Mouse (Mus musculus) lung, postnatal 0 days (tissue): Measurements from ENCODE around the gene Fut7. TPM values are rescaled to one million over a fixed set of nuclear protein-coding genes. Genes with fewer than 3 reads are reported as not detected.

Source experiments
- ATAC-seq: fragments of 200-750 bp; cut with Nextera tagmentation; 2 replicates; pipeline ENCODE4 v1.8.0; 2017; ENCODE audit warnings: moderate library complexity
- DNase-seq: peaks from one replicate; pipeline ENCODE4 v3.0.0-alpha.2; 2016; ENCODE audit warnings: low spot score
- H3K27ac ChIP-seq: fragments of 300-500 bp; sonication (generic); 2 replicates; pipeline ENCODE4 v1.5.1; 2014; ENCODE audit warnings: antibody characterized with exemption, mild to moderate bottlenecking, low read length, mixed read lengths
- H3K27me3 ChIP-seq: fragments of 300-500 bp; sonication (generic); replicated peaks from 2 replicates; pipeline ENCODE4 v1.6.1; 2014; ENCODE audit warnings: low read length, mixed read lengths; ENCODE audit not compliant: insufficient read depth
- H3K36me3 ChIP-seq: fragments of 300-500 bp; sonication (generic); 2 replicates; pipeline ENCODE4 v1.6.1; 2014; ENCODE audit warnings: low read length, mixed read lengths; ENCODE audit not compliant: insufficient read depth
- H3K4me1 ChIP-seq: fragments of 300-500 bp; sonication (generic); 2 replicates; pipeline ENCODE4 v1.6.1; 2014; ENCODE audit warnings: antibody characterized with exemption, low read depth, low read length, mixed read lengths; ENCODE audit not compliant: insufficient read depth
- H3K4me2 ChIP-seq: fragments of 300-500 bp; sonication (generic); replicated peaks from 2 replicates; pipeline ENCODE4 v1.6.1; 2014; ENCODE audit warnings: low read depth, mild to moderate bottlenecking, low read length, moderate library complexity, mixed read lengths
- H3K4me3 ChIP-seq: fragments of 300-500 bp; sonication (generic); 2 replicates; pipeline ENCODE4 v1.5.1; 2014; ENCODE audit warnings: low read depth, low read length
- H3K9ac ChIP-seq: fragments of 300-500 bp; sonication (generic); replicated peaks from 2 replicates; pipeline ENCODE4 v1.6.1; 2014; ENCODE audit warnings: low read depth, mild to moderate bottlenecking
- H3K9me3 ChIP-seq: fragments of 300-500 bp; sonication (generic); 2 replicates; pipeline ENCODE4 v1.6.1; 2016; ENCODE audit warnings: low read length, mixed read lengths
- CTCF ChIP-seq: IDR thresholded peaks from 2 replicates; pipeline ENCODE4 v1.5.1; 2016; ENCODE audit warnings: antibody characterized with exemption, mild to moderate bottlenecking
- EP300 ChIP-seq: IDR thresholded peaks from 2 replicates; pipeline ENCODE4 v1.6.1; 2016; ENCODE audit warnings: antibody characterized with exemption, mild to moderate bottlenecking, control low read depth
- WGBS: fragments of 180-500 bp; shearing (Covaris S2); extraction: QIAGEN DNeasy Blood & Tissue Kit; methylation state at CpG from one replicate; pipeline ENCODE4 v1.1.7; 2014; 5-methylcytosine and 5-hydroxymethylcytosine counted together
- polyA plus RNA-seq: library from polyadenylated mRNA; unstranded; fragments of >200 nt; fragmentation: Nextera tagmentation; extraction: Ambion mirVana; gene quantifications from 2 replicates; pipeline ENCODE4 v1.2.1, GENCODE M21; 2015

Fut7 gene
- polyA plus RNA-seq = 0.32 and 0.45 TPM in 2 replicates

GRCm38 (mm10) chr2:25422587-25423410 is at the start of gene Fut7:
Fut7 (plus strand) TSS chr2:25423267.
- H3K4me1 ChIP-seq = no peaks in the 10 kb centered on the region
- TF ChIP-seq EP300 (no peak), CTCF (no peak)
- WGBS = 42% methylated on average over 17 of the region's 17 CpGs
- H3K27me3 ChIP-seq = no peaks in the 10 kb centered on the region
- H3K9me3 ChIP-seq = no peaks in the 10 kb centered on the region
- no peak within 1 kb of the TSS for H3K4me2 ChIP-seq
- no peak within 1 kb of the TSS for H3K9ac ChIP-seq
- DNase-seq (no peak), ATAC-seq (peak; percentile 27; the same call in 1 of the 2 replicates)
- no peaks in the 10 kb centered on the region for H3K36me3 ChIP-seq
- H3K4me3 ChIP-seq = no peak within 1 kb of the TSS
- no peak within 1 kb of the TSS for H3K27ac ChIP-seq

DNA sequence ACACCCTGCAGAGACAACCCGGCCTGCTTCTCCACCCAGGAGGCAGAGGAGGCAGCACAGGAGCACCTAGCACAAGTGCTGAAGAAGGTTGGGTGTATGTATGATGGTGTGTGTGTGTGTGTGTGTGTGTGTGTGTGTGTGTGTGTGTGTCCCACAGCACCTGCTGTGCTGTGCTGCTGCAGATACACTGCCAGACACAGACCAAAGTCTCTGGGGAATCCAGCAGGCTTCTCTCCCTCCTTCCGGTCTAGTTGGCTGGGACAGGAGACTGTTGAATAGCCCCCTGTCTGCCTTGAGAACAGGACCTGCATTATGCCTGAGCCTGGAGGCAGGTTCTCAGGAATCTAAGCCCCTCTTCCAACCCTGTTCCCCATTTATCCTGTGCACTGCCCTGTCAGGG is 49.6 kb upstream of the Fut7 start:
- no peaks in the 10 kb centered on the region for H3K9me3 ChIP-seq
- TF ChIP-seq EP300 = no peak
- TF ChIP-seq CTCF = no peak
- H3K4me3 ChIP-seq = no peak overlapping the region
- H3K4me2 ChIP-seq = peak overlapping the region; percentile 100; the same call in 1 of the 2 replicates
- H3K4me1 ChIP-seq = peaks cover 19% of the 10 kb centered on the region
- no peaks in the 10 kb centered on the region for H3K27me3 ChIP-seq
- DNase-seq (no peak), ATAC-seq (no peak)
- H3K9ac ChIP-seq = no peak overlapping the region
- no peak overlapping the region for H3K27ac ChIP-seq
- no peaks in the 10 kb centered on the region for H3K36me3 ChIP-seq
- WGBS = 27% methylated on average over 2 of the region's 2 CpGs

- TF ChIP-seq EP300 (no peak), CTCF (peak; percentile 85)
- DNase-seq = peak; percentile 56
- 59% methylated on average over 4 of the region's 4 CpGs for WGBS
These were observed 46.5 kb upstream of the Fut7 start for GRCm38 (mm10) chr2:25376589-25376988.

DNA sequence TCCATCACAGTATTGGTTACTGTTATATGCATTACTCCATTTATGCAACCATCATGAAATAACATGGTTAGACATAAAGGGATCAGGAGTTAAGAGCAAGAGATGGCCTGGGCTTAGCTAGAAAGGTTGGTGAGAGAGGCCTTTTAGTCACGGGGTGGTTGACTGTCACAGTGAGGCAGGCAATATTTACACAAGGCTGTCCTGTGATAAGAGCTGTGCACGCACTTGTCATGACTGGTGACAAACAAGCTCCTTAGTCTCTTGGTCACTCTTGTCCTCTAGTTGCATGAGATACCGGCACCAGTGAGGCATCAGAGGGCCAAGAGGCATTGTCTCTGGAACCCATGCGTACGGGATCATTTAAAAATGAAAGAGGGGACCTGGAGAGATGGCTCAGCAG is 38.6 kb upstream of the Fut7 start:
- Histone ChIP-seq H3K36me3 (no peaks in the 10 kb centered on the region), H3K9me3 (no peaks in the 10 kb centered on the region), H3K27ac (no peak overlapping the region), H3K4me1 (no peaks in the 10 kb centered on the region), H3K27me3 (no peaks in the 10 kb centered on the region), H3K4me3 (no peak overlapping the region), H3K9ac (no peak overlapping the region), H3K4me2 (no peak overlapping the region)
- DNase-seq (no peak), ATAC-seq (no peak)
- TF ChIP-seq CTCF (no peak), EP300 (no peak)
- 34% methylated on average over 5 of the region's 5 CpGs for WGBS

More at GRCm38 (mm10) chr2:25376589-25376988, 46.5 kb upstream of the Fut7 start:
- Histone ChIP-seq H3K36me3 (no peaks in the 10 kb centered on the region), H3K9ac (no peak overlapping the region), H3K4me3 (no peak overlapping the region), H3K4me1 (peaks cover 18% of the 10 kb centered on the region), H3K9me3 (no peaks in the 10 kb centered on the region), H3K27me3 (no peaks in the 10 kb centered on the region), H3K27ac (no peak overlapping the region), H3K4me2 (no peak overlapping the region)
- ATAC-seq = no peak

GRCm38 (mm10) chr2:25391266-25391665 is 31.8 kb upstream of the Fut7 start:
- DNase-seq (no peak), ATAC-seq (no peak)
- 50% methylated on average over 5 of the region's 5 CpGs for WGBS
- H3K4me2 ChIP-seq = no peak overlapping the region
- H3K27ac ChIP-seq = no peak overlapping the region
- no peak overlapping the region for H3K9ac ChIP-seq
- H3K4me3 ChIP-seq = no peak overlapping the region
- peaks cover 7% of the 10 kb centered on the region; the same call in 1 of the 2 replicates for H3K4me1 ChIP-seq
- no peaks in the 10 kb centered on the region for H3K9me3 ChIP-seq
- TF ChIP-seq EP300 (no peak), CTCF (no peak)
- H3K27me3 ChIP-seq = 0 out of 2 replicates have a peak, but pooled peaks cover 3% of the 10 kb centered on the region
- H3K36me3 ChIP-seq = no peaks in the 10 kb centered on the region

GRCm38 (mm10) chr2:25394281-25395221 is 28.5 kb upstream of the Fut7 start:
- no peak for TF ChIP-seq CTCF
- no peak for TF ChIP-seq EP300
- Histone ChIP-seq H3K36me3 (no peaks in the 10 kb centered on the region), H3K27me3 (0 out of 2 replicates have a peak, but pooled peaks cover 3% of the 10 kb centered on the region), H3K4me2 (no peak overlapping the region), H3K4me1 (peaks cover 7% of the 10 kb centered on the region; the same call in 1 of the 2 replicates), H3K4me3 (no peak overlapping the region), H3K9ac (no peak overlapping the region), H3K9me3 (no peaks in the 10 kb centered on the region), H3K27ac (no peak overlapping the region)
- DNase-seq (peak; percentile 4), ATAC-seq (peak; percentile 20; the same call in 1 of the 2 replicates)
- 32% methylated on average over 3 of the region's 3 CpGs for whole genome bisulfite sequencing
